Comparison of ENCODE assay signal across 20 mouse cellular contexts in the genomic region with DNA sequence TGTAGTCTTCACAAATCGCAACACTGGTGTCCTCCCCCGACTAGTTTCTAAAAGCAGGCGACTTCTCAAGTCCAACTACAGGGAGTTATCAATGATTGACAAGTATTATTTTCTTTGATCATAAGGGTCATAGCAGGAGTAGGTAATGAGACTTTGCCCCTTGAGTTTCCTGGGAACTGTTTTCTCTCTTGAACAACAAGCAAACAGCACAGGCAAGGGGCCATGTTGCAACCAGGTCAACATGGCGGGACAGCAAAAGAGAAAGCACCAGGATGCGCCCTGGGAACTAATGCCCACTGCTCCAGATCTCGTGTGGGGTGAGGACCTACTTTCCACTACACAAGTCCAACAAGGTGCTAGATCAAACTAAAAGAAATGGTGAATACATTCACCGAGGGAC. TPM values are rescaled to one million over a fixed set of nuclear protein-coding genes. Genes with fewer than 3 reads are reported as not detected.
DNase-seq lines count a peak whose midpoint lies in the region; ATAC-seq and TF ChIP-seq lines count a peak whose summit lies in the region.
"Had no signal": no experiment of that assay in that cellular context is flagged by ENCODE, and none has a peak within 500 bp of the region (broad histone marks: within the 10 kb centered on the region; RNA-seq: fewer than 3 reads in every experiment).

No protein-coding gene starts in this region.

- ATAC-seq in kidney, postnatal 0 days (replicated peaks; ENCODE audit: low FRiP score, low read depth), result 0 out of 2 replicates have a peak, but pooled peaks have one; percentile 26
- peak; percentile 57 for ATAC-seq in liver, postnatal 0 days
- ATAC-seq in liver, embryonic 12.5 days, result no peak
- ATAC-seq: forebrain, embryonic 13.5 days; forebrain, embryonic 15.5 days had no signal

- peaks cover 43% of the 10 kb centered on the region for H3K4me1 ChIP-seq in kidney, adult 2 months (ENCODE audit: control insufficient read depth, insufficient read depth, low read length)
- H3K4me1 ChIP-seq in kidney, postnatal 0 days (replicated peaks; ENCODE audit: insufficient read depth, low read length), result no peaks in the 10 kb centered on the region
- peaks cover 14% of the 10 kb centered on the region for H3K4me1 ChIP-seq in liver, postnatal 0 days (ENCODE audit: insufficient read depth)
- H3K4me1 ChIP-seq in liver, embryonic 12.5 days, result peaks cover 59% of the 10 kb centered on the region
- H3K4me1 ChIP-seq: embryonic facial prominence, embryonic 10.5 days; embryonic facial prominence, embryonic 12.5 days; forebrain, embryonic 15.5 days had no signal

- WGBS in kidney, adult 2 months, result 73% methylated on average over 7 of the region's 7 CpGs
- WGBS in kidney, postnatal 0 days, result 94% methylated on average over 7 of the region's 7 CpGs
- 83% methylated on average over 7 of the region's 7 CpGs for WGBS in liver, postnatal 0 days (ENCODE audit: insufficient replicate concordance)
- 87% methylated on average over 7 of the region's 7 CpGs for WGBS in liver, embryonic 12.5 days (ENCODE audit: insufficient replicate concordance)

- no peak overlapping the region for H3K4me3 ChIP-seq in kidney, adult 2 months (ENCODE audit: insufficient read depth, low read depth, low read length)
- no peak overlapping the region for H3K4me3 ChIP-seq in kidney, postnatal 0 days (replicated peaks; ENCODE audit: low read depth, low read length)
- no peak overlapping the region for H3K4me3 ChIP-seq in liver, postnatal 0 days (ENCODE audit: low read depth, low read length)
- H3K4me3 ChIP-seq in liver, embryonic 12.5 days, result no peak overlapping the region
- H3K4me3 ChIP-seq: embryonic facial prominence, embryonic 10.5 days; embryonic facial prominence, embryonic 12.5 days; forebrain, embryonic 13.5 days; forebrain, embryonic 15.5 days had no signal

- no peak overlapping the region for H3K4me2 ChIP-seq in kidney, postnatal 0 days (ENCODE audit: low read length)
- no peak overlapping the region for H3K4me2 ChIP-seq in liver, postnatal 0 days (ENCODE audit: low read depth, low read length)
- no peak overlapping the region for H3K4me2 ChIP-seq in liver, embryonic 12.5 days
- H3K4me2 ChIP-seq: embryonic facial prominence, embryonic 12.5 days; forebrain, embryonic 13.5 days; forebrain, embryonic 15.5 days had no signal

- no peak for TF ChIP-seq EP300 in liver, postnatal 0 days (IDR thresholded peaks at IDR 0.05; ENCODE audit: low read depth)

- H3K9ac ChIP-seq in kidney, postnatal 0 days (ENCODE audit: low read depth, low read length), result no peak overlapping the region
- H3K9ac ChIP-seq in liver, postnatal 0 days (replicated peaks), result no peak overlapping the region
- H3K9ac ChIP-seq in liver, embryonic 12.5 days, result no peak overlapping the region
- H3K9ac ChIP-seq: embryonic facial prominence, embryonic 12.5 days; forebrain, embryonic 13.5 days; forebrain, embryonic 15.5 days had no signal

- no peak for TF ChIP-seq CTCF in kidney, adult 2 months (conservative IDR thresholded peaks at IDR 0.05; ENCODE audit: insufficient read depth, insufficient read length, low read depth, low read length)
- no peak for TF ChIP-seq CTCF in kidney, postnatal 0 days (IDR thresholded peaks at IDR 0.05; ENCODE audit: low read depth)
- TF ChIP-seq CTCF in liver, postnatal 0 days (IDR thresholded peaks at IDR 0.05; ENCODE audit: low read depth), result no peak

- DNase-seq in kidney, adult 2 months, result peak; percentile 80
- no peak for DNase-seq in kidney, postnatal 14 days
- DNase-seq in kidney, postnatal 0 days (ENCODE audit: low spot score), result no peak
- no peak for DNase-seq in kidney, postnatal 10 days
- DNase-seq in liver, postnatal 0 days, result no peak
- DNase-seq in yolk sac, embryonic 10.5 days (ENCODE audit: low spot score), result peak; percentile 26
- no peak for DNase-seq in thymus, postnatal 25 days
- DNase-seq: adrenal gland, adult 8-10 months; adrenal gland, postnatal 14 days; adrenal gland, postnatal 36 days; cerebellum, adult 11-12 months; cerebellum, adult 2 months; cerebellum, adult 9-10 months; cerebellum, postnatal 10 days; cerebellum, postnatal 25 days had no signal

- H3K9me3 ChIP-seq in kidney, postnatal 0 days (replicated peaks; ENCODE audit: low read length), result no peaks in the 10 kb centered on the region; the same call in 1 of the 2 replicates
- no peaks in the 10 kb centered on the region; the same call in 1 of the 2 replicates for H3K9me3 ChIP-seq in liver, postnatal 0 days (ENCODE audit: low read length)
- no peaks in the 10 kb centered on the region; the same call in none of the 2 replicates for H3K9me3 ChIP-seq in liver, embryonic 12.5 days (replicated peaks)
- H3K9me3 ChIP-seq: forebrain, embryonic 15.5 days had no signal

- no peak overlapping the region; the same call in 1 of the 2 replicates for H3K27ac ChIP-seq in kidney, adult 2 months (ENCODE audit: insufficient read depth, low read depth, low read length)
- H3K27ac ChIP-seq in kidney, postnatal 0 days, result no peak overlapping the region
- no peak overlapping the region for H3K27ac ChIP-seq in liver, postnatal 0 days (ENCODE audit: low read depth)
- H3K27ac ChIP-seq in liver, embryonic 12.5 days, result no peak overlapping the region
- H3K27ac ChIP-seq: embryonic facial prominence, embryonic 10.5 days; embryonic facial prominence, embryonic 12.5 days; forebrain, embryonic 13.5 days; forebrain, embryonic 15.5 days had no signal

- no peaks in the 10 kb centered on the region for H3K27me3 ChIP-seq in kidney, adult 2 months (replicated peaks; ENCODE audit: control insufficient read depth, insufficient read depth, low read length)
- H3K27me3 ChIP-seq in kidney, postnatal 0 days (ENCODE audit: insufficient read depth, low read length), result no peaks in the 10 kb centered on the region
- no peaks in the 10 kb centered on the region for H3K27me3 ChIP-seq in liver, postnatal 0 days (ENCODE audit: insufficient read depth, low read length)
- no peaks in the 10 kb centered on the region for H3K27me3 ChIP-seq in liver, embryonic 12.5 days (replicated peaks)
- H3K27me3 ChIP-seq: embryonic facial prominence, embryonic 12.5 days; forebrain, embryonic 13.5 days; forebrain, embryonic 15.5 days had no signal

- no peaks in the 10 kb centered on the region for H3K36me3 ChIP-seq in kidney, adult 2 months (ENCODE audit: control insufficient read depth, insufficient read depth, low read length)
- H3K36me3 ChIP-seq in kidney, postnatal 0 days (ENCODE audit: insufficient read depth, low read length), result peaks cover 13% of the 10 kb centered on the region
- H3K36me3 ChIP-seq in liver, postnatal 0 days (replicated peaks; ENCODE audit: insufficient read depth, low read length), result peaks cover 19% of the 10 kb centered on the region
- H3K36me3 ChIP-seq in liver, embryonic 12.5 days, result peaks cover 83% of the 10 kb centered on the region
- H3K36me3 ChIP-seq: forebrain, embryonic 15.5 days had no signal

- no peak for TF ChIP-seq POLR2A in kidney, adult 2 months (IDR thresholded peaks at IDR 0.05; ENCODE audit: low read depth, low read length)

RNA-seq across cellular contexts. Expression of gene Nrip1, which starts 27.3 kb away (rescaled TPM):
- polyA plus RNA-seq in kidney, adult 2 months (2012; rRNA removed), result 7.1 and 8.3 TPM in 2 replicates
- polyA plus RNA-seq in kidney, postnatal 0 days (2015; fragmentation: Nextera tagmentation; extraction: Ambion mirVana), result 33.7 and 36.4 TPM in 2 replicates
- polyA plus RNA-seq in liver, postnatal 0 days (2015; fragmentation: Nextera tagmentation; extraction: Ambion mirVana), result 9.6 and 11.2 TPM in 2 replicates
- 32.0 and 32.1 TPM in 2 replicates for polyA plus RNA-seq in liver, embryonic 12.5 days (2016; fragmentation: Nextera tagmentation; extraction: Ambion mirVana)

Comparison
In these comparisons a context has a peak if more than half of its experiments do, and no peak if none do; other contexts are left out.
1. DNase-seq: peak in kidney, adult 2 months (single experiment) and yolk sac, embryonic 10.5 days (single experiment); none in kidney, postnatal 14 days (single experiment), kidney, postnatal 0 days (single experiment), kidney, postnatal 10 days (single experiment), liver, postnatal 0 days (single experiment) and thymus, postnatal 25 days (single experiment).